Mouse (Mus musculus) hindbrain, embryonic 16.5 days (tissue): ENCODE measurements around the gene Cygb. TPM values are rescaled to one million over a fixed set of nuclear protein-coding genes. Genes with fewer than 3 reads are reported as not detected.

Source experiments
- ATAC-seq: fragments of 200-750 bp; cut with Nextera tagmentation; 2 replicates; pipeline ENCODE4 v1.8.0; 2017; ENCODE audit warnings: moderate TSS enrichment, moderate library complexity
- H3K27ac ChIP-seq: fragments of 300-500 bp; sonication (generic); 2 replicates; pipeline ENCODE4 v1.5.1; 2014; ENCODE audit warnings: low read depth, mild to moderate bottlenecking, control low read depth, low read length, moderate library complexity
- H3K27me3 ChIP-seq: fragments of 300-500 bp; sonication (generic); replicated peaks from 2 replicates; pipeline ENCODE4 v1.6.1; 2014; ENCODE audit warnings: low read length; ENCODE audit not compliant: control insufficient read depth, insufficient read depth
- H3K36me3 ChIP-seq: fragments of 300-500 bp; sonication (generic); 2 replicates; pipeline ENCODE4 v1.6.1; 2014; ENCODE audit warnings: mild to moderate bottlenecking, low read length, moderate library complexity, mixed read lengths; ENCODE audit not compliant: control insufficient read depth, insufficient read depth
- H3K4me1 ChIP-seq: fragments of 300-500 bp; sonication (generic); 2 replicates; pipeline ENCODE4 v1.6.1; 2014; ENCODE audit warnings: low read depth, low read length; ENCODE audit not compliant: control insufficient read depth, insufficient read depth
- H3K4me2 ChIP-seq: fragments of 300-500 bp; sonication (generic); 2 replicates; pipeline ENCODE4 v1.6.1; 2014; ENCODE audit warnings: mild to moderate bottlenecking, low read length, control low read depth, moderate library complexity
- H3K4me3 ChIP-seq: fragments of 300-500 bp; sonication (generic); 2 replicates; pipeline ENCODE4 v1.5.1; 2014; ENCODE audit warnings: mild to moderate bottlenecking, low read length, control low read depth, moderate library complexity
- H3K9ac ChIP-seq: fragments of 300-500 bp; sonication (generic); 2 replicates; pipeline ENCODE4 v1.6.1; 2014; ENCODE audit warnings: low read depth, mild to moderate bottlenecking, control low read depth, low read length, moderate library complexity
- H3K9me3 ChIP-seq: fragments of 300-500 bp; sonication (generic); 2 replicates; pipeline ENCODE4 v1.6.1; 2014; ENCODE audit warnings: mild to moderate bottlenecking, low read length, moderate library complexity; ENCODE audit not compliant: control insufficient read depth
- WGBS: fragments of 180-500 bp; shearing (Covaris S2); extraction: QIAGEN DNeasy Blood & Tissue Kit; methylation state at CpG from one replicate; pipeline ENCODE4 v1.1.7; 2014; 5-methylcytosine and 5-hydroxymethylcytosine counted together
- polyA plus RNA-seq: library from polyadenylated mRNA; unstranded; fragments of >200 nt; fragmentation: Nextera tagmentation; extraction: Ambion mirVana; gene quantifications from 2 replicates; pipeline ENCODE4 v1.2.1, GENCODE M21; 2015

Cygb gene
- polyA plus RNA-seq, 1 experiment from 2014 or later = 37.4 TPM

- no peak overlapping the region for H3K9ac ChIP-seq
- peaks cover 7% of the 10 kb centered on the region for H3K4me1 ChIP-seq
- H3K4me2 ChIP-seq = no peak overlapping the region
- peaks cover 12% of the 10 kb centered on the region for H3K27me3 ChIP-seq
- ATAC-seq = no peak
- 95% methylated on average over 10 of the region's 10 CpGs for WGBS
- H3K36me3 ChIP-seq = no peaks in the 10 kb centered on the region
- H3K9me3 ChIP-seq = no peaks in the 10 kb centered on the region
- no peak overlapping the region for H3K4me3 ChIP-seq
- H3K27ac ChIP-seq = no peak overlapping the region
These were observed 35.5 kb upstream of the Cygb start for GRCm38 (mm10) chr11:116689622-116690021.

- Histone ChIP-seq H3K4me3 (no peak overlapping the region), H3K9ac (no peak overlapping the region), H3K36me3 (0 out of 2 replicates have a peak, but pooled peaks cover 3% of the 10 kb centered on the region), H3K9me3 (no peaks in the 10 kb centered on the region), H3K27me3 (no peaks in the 10 kb centered on the region; the same call in 1 of the 2 replicates), H3K27ac (no peak overlapping the region), H3K4me1 (no peaks in the 10 kb centered on the region), H3K4me2 (no peak overlapping the region)
- ATAC-seq = no peak
- WGBS = 81% methylated on average over 8 of the region's 8 CpGs
These were observed 33.8 kb upstream of the Cygb start for GRCm38 (mm10) chr11:116687897-116688296.

GRCm38 (mm10) chr11:116685729-116686128, 31.6 kb upstream of the Cygb start:
- Histone ChIP-seq H3K36me3 (0 out of 2 replicates have a peak, but pooled peaks cover 3% of the 10 kb centered on the region), H3K27ac (no peak overlapping the region), H3K4me3 (no peak overlapping the region), H3K9ac (no peak overlapping the region), H3K4me1 (no peaks in the 10 kb centered on the region), H3K9me3 (no peaks in the 10 kb centered on the region), H3K27me3 (no peaks in the 10 kb centered on the region), H3K4me2 (no peak overlapping the region)
- ATAC-seq = no peak
- 79% methylated on average over 9 of the region's 9 CpGs for WGBS

- H3K4me1 ChIP-seq = no peaks in the 10 kb centered on the region
- H3K36me3 ChIP-seq = 0 out of 2 replicates have a peak, but pooled peaks cover 3% of the 10 kb centered on the region
- no peak overlapping the region for H3K4me3 ChIP-seq
- H3K9me3 ChIP-seq = no peaks in the 10 kb centered on the region
- WGBS = 87% methylated on average over 4 of the region's 4 CpGs
- no peak overlapping the region for H3K9ac ChIP-seq
- H3K27ac ChIP-seq = no peak overlapping the region
- H3K27me3 ChIP-seq = no peaks in the 10 kb centered on the region
- no peak for ATAC-seq
- H3K4me2 ChIP-seq = no peak overlapping the region
These were observed 29.7 kb upstream of the Cygb start for GRCm38 (mm10) chr11:116683777-116684176.

GRCm38 (mm10) chr11:116682501-116683144, 28.5 kb upstream of the Cygb start:
- Histone ChIP-seq H3K36me3 (0 out of 2 replicates have a peak, but pooled peaks cover 5% of the 10 kb centered on the region), H3K9ac (no peak overlapping the region), H3K27me3 (no peaks in the 10 kb centered on the region), H3K4me3 (no peak overlapping the region), H3K27ac (no peak overlapping the region), H3K4me2 (no peak overlapping the region), H3K4me1 (no peaks in the 10 kb centered on the region), H3K9me3 (no peaks in the 10 kb centered on the region)
- WGBS = 89% methylated on average over 14 of the region's 14 CpGs
- ATAC-seq = no peak

- H3K36me3 ChIP-seq = peaks cover 9% of the 10 kb centered on the region; the same call in 1 of the 2 replicates
- H3K4me2 ChIP-seq = no peak overlapping the region
- WGBS = 83% methylated on average over 4 of the region's 4 CpGs
- H3K9me3 ChIP-seq = no peaks in the 10 kb centered on the region
- no peaks in the 10 kb centered on the region for H3K27me3 ChIP-seq
- no peak overlapping the region for H3K27ac ChIP-seq
- no peak for ATAC-seq
- H3K9ac ChIP-seq = no peak overlapping the region
- no peak overlapping the region for H3K4me3 ChIP-seq
- no peaks in the 10 kb centered on the region for H3K4me1 ChIP-seq
These were observed 27.0 kb upstream of the Cygb start for GRCm38 (mm10) chr11:116681147-116681546.

GRCm38 (mm10) chr11:116680321-116681091, 26.4 kb upstream of the Cygb start:
- Histone ChIP-seq H3K27me3 (no peaks in the 10 kb centered on the region), H3K4me2 (no peak overlapping the region), H3K4me3 (no peak overlapping the region), H3K9ac (no peak overlapping the region), H3K36me3 (peaks cover 14% of the 10 kb centered on the region; the same call in 1 of the 2 replicates), H3K27ac (no peak overlapping the region), H3K4me1 (no peaks in the 10 kb centered on the region), H3K9me3 (no peaks in the 10 kb centered on the region)
- ATAC-seq = no peak
- 81% methylated on average over 24 of the region's 24 CpGs for WGBS

- ATAC-seq = no peak
- Histone ChIP-seq H3K4me2 (no peak overlapping the region), H3K4me3 (no peak overlapping the region), H3K9ac (no peak overlapping the region), H3K4me1 (no peaks in the 10 kb centered on the region), H3K27me3 (no peaks in the 10 kb centered on the region), H3K9me3 (no peaks in the 10 kb centered on the region), H3K36me3 (peaks cover 11% of the 10 kb centered on the region), H3K27ac (no peak overlapping the region)
- WGBS = 88% methylated on average over 6 of the region's 6 CpGs
These were observed 25.0 kb upstream of the Cygb start for GRCm38 (mm10) chr11:116679148-116679547.

GRCm38 (mm10) chr11:116677711-116678441, 23.8 kb upstream of the Cygb start:
- Histone ChIP-seq H3K9me3 (no peaks in the 10 kb centered on the region), H3K4me1 (peaks cover 6% of the 10 kb centered on the region), H3K4me3 (no peak overlapping the region), H3K27ac (no peak overlapping the region), H3K27me3 (no peaks in the 10 kb centered on the region), H3K4me2 (no peak overlapping the region), H3K9ac (no peak overlapping the region), H3K36me3 (peaks cover 13% of the 10 kb centered on the region)
- WGBS = 87% methylated on average over 8 of the region's 8 CpGs
- ATAC-seq = no peak
